In genomic region chr9:23570150-23570549, GRCm38 (mm10) we compare ENCODE assay signal across 16 mouse cellular contexts.
DNase-seq lines count a peak whose midpoint lies in the region; ATAC-seq and TF ChIP-seq lines count a peak whose summit lies in the region.
"Had no signal": no experiment of that assay in that cellular context is flagged by ENCODE, and none has a peak within 500 bp of the region (broad histone marks: within the 10 kb centered on the region; RNA-seq: fewer than 3 reads in every experiment).

No protein-coding gene starts in this region.

- intact Hi-C loops in gastrocnemius, adult 2 months (cut with DNase I) = no loop called here
- intact Hi-C loops in gastrocnemius, postnatal 36 days (cut with DNase I) = no loop called here

- WGBS in liver, embryonic 11.5 days = 24% methylated on average over 8 of the region's 8 CpGs

- no peak overlapping the region for H3K4me2 ChIP-seq in liver, embryonic 11.5 days
- H3K4me2 ChIP-seq: embryonic facial prominence, embryonic 13.5 days; heart, embryonic 11.5 days; midbrain, embryonic 12.5 days had no signal

- DNase-seq in gastrocnemius, adult 2 months = peak; percentile 19
- DNase-seq in gastrocnemius, postnatal 36 days = no peak
- peak; percentile 6 for DNase-seq in liver
- DNase-seq in liver, embryonic 11.5 days (ENCODE audit: low spot score) = no peak
- DNase-seq in kidney, postnatal 36 days = no peak
- DNase-seq in adrenal gland, adult 2 months = no peak
- DNase-seq: cerebellum, adult 11 months; cerebellum, postnatal 36 days; kidney, adult 9 months; right cerebral cortex, adult 18-20 months had no signal

- H3K9me3 ChIP-seq in liver, embryonic 11.5 days (ENCODE audit: control insufficient read depth, low read length) = no peaks in the 10 kb centered on the region
- H3K9me3 ChIP-seq: embryonic facial prominence, embryonic 13.5 days; hindbrain, embryonic 10.5 days; midbrain, embryonic 12.5 days had no signal

- no peaks in the 10 kb centered on the region for H3K36me3 ChIP-seq in liver, embryonic 11.5 days (ENCODE audit: control insufficient read depth, insufficient read depth, low read length)
- H3K36me3 ChIP-seq: embryonic facial prominence, embryonic 13.5 days; hindbrain, embryonic 10.5 days; midbrain, embryonic 12.5 days had no signal

- no peak for TF ChIP-seq CTCF in gastrocnemius, adult 2 months (IDR thresholded peaks at IDR 0.05)

- no peaks in the 10 kb centered on the region for H3K27me3 ChIP-seq in liver, embryonic 11.5 days (replicated peaks; ENCODE audit: control insufficient read depth, insufficient read depth, low read length)
- H3K27me3 ChIP-seq: embryonic facial prominence, embryonic 13.5 days; midbrain, embryonic 12.5 days had no signal

- H3K27ac ChIP-seq in gastrocnemius, adult 2 months = no peak overlapping the region
- H3K27ac ChIP-seq in liver, embryonic 11.5 days (ENCODE audit: low read depth, low read length) = no peak overlapping the region
- H3K27ac ChIP-seq: embryonic facial prominence, embryonic 13.5 days; hindbrain, embryonic 10.5 days; midbrain, embryonic 12.5 days had no signal

- H3K4me3 ChIP-seq in gastrocnemius, adult 2 months = no peak overlapping the region
- H3K4me3 ChIP-seq in liver, embryonic 11.5 days (ENCODE audit: low read depth, low read length) = no peak overlapping the region
- H3K4me3 ChIP-seq: embryonic facial prominence, embryonic 13.5 days; hindbrain, embryonic 10.5 days; midbrain, embryonic 12.5 days had no signal

- no peaks in the 10 kb centered on the region for H3K4me1 ChIP-seq in liver, embryonic 11.5 days (replicated peaks; ENCODE audit: control insufficient read depth, insufficient read depth, low read length)
- H3K4me1 ChIP-seq: embryonic facial prominence, embryonic 13.5 days; hindbrain, embryonic 10.5 days; midbrain, embryonic 12.5 days had no signal

- H3K9ac ChIP-seq in liver, embryonic 11.5 days (ENCODE audit: low read depth, low read length) = no peak overlapping the region
- H3K9ac ChIP-seq: embryonic facial prominence, embryonic 13.5 days; midbrain, embryonic 12.5 days had no signal

- ATAC-seq in liver, embryonic 11.5 days (replicated peaks; ENCODE audit: low FRiP score) = no peak
- ATAC-seq in granulocyte monocyte progenitor cell, adult 5-6 weeks (replicated peaks; ENCODE audit: poor library complexity, severe bottlenecking) = peak; percentile 95
- ATAC-seq in neutrophil, adult 5-6 weeks (ENCODE audit: extremely low read depth, insufficient number of reproducible peaks, low FRiP score, poor library complexity, severe bottlenecking) = 0 out of 2 replicates have a peak, but pooled peaks have one; percentile 51

Comparison
In these comparisons a context has a peak if more than half of its experiments do, and no peak if none do; other contexts are left out.
1. DNase-seq: peak in gastrocnemius, adult 2 months (single experiment) and liver (single experiment); none in gastrocnemius, postnatal 36 days (0 of 2), liver, embryonic 11.5 days (single experiment), kidney, postnatal 36 days (0 of 2) and adrenal gland, adult 2 months (single experiment).